Mouse (Mus musculus): ENCODE data around the gene Cdx2. TPM values are rescaled to one million over a fixed set of nuclear protein-coding genes. Genes with fewer than 3 reads are reported as not detected.

Gene Cdx2
- polyA plus RNA-seq, 1 experiment, result 0.15 TPM

DNA sequence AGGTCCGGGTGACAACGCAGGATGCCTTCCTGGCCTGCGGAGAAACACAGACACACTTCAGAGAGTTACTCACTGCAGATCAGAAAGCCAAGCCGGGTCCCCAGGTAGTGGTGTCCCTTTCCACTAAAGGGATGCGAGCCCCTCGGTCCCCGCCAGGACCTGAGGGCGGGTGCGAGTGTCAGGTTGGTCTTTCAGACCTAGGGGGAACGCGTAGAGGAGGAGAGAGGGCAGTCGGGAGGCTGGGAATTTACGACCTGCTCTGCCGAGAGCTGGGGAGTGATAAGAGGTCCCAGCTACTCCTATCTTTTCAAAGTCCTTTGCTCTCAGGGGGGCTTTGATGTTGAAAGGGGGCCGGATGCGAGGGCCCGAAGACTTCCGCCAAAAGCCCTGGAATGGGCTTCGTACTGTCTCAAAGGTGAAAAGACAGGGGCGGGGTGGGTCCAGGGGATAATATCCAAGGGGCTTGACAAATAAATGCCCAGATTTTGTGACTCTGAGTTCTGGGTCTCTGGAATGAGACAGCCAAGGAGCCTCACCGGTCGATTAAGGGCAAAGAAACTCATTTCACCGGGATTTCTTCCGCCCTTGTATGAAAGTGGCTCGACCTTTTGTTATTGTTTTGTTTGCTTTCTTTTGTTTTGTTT, 8.5 kb upstream of the Cdx2 start:
- DNase-seq (ENCODE audit: low read depth), result no peak

DNA sequence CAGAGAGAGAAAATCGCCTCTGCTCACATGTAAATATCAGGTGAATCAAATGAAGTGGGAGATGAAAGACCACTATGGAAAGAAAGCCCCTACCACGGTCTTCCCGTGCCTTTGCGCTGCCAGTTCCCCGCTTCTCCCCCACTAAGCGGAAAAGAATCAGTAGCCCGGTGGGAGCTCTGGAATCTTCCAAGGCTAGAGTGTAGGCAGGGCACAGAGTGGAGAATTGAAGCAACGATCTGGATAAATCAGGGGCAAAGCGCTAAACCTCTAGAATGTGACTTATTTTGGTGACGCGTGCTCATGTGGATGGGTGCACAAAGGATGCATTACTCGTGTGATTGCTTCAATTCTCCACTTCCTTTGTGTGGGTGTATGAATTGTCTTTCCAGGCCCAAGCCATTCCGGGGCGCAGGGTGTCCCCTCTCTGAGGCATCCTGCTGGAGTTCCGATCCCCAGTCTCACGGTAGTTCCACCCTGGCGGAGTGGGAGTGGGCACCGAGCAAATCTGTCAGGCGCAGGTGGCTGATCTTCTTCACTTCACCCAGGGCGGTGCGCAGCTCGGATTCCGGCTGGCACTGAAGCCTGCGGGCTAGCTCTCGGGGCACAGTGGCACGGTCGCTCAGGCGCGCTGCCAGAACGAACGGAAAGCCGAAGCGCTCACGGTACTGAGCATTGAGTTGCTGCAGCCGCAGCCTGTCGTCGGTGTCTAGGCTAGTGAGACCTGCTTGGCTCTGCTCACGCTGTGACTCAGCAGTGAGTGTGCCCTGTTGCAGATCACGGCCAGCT, 7.8 kb upstream of the Cdx2 start:
- no peak for DNase-seq (ENCODE audit: low read depth)

DNA sequence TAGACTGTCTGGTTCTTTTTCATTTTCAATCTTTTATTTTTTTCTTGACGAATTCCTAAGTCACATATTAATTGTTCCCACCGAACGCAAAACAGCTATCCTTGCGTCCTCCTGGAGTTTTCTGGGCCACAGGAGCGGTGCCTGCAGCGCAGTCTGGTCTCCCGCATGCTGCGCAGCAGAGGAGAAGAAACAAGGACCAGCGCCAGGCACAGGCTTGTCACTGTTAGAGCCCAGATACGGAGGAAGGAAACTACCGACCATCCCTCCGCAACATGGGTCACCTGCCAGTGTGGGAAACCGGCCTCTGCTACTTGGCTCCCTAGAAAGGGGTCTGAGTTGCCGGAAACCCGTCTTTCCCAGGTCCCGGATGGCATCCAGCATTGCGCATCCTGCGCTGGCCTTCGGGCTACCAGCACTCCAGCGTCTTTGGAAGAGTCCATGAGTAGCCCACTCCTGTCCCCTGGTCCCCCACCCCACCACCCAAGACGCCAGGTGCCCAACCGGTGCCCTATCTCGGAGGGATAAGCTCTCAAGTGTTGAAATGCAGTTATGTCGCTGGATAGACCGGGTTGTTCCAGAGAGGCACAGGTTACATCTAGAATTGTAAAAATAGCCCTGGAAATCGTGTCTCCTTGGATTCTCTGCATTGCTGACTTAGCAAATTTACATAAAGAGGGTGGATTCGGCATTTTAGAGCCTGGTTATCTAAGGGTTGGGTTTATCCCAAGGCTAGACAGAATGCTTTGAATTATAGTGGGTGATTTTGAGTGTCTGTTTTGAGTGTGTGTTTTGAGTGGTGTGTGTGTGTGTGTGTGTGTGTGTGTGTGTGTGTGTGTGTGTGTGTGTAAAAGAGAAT, 6.0 kb upstream of the Cdx2 start:
- DNase-seq (ENCODE audit: low read depth), result no peak

DNA sequence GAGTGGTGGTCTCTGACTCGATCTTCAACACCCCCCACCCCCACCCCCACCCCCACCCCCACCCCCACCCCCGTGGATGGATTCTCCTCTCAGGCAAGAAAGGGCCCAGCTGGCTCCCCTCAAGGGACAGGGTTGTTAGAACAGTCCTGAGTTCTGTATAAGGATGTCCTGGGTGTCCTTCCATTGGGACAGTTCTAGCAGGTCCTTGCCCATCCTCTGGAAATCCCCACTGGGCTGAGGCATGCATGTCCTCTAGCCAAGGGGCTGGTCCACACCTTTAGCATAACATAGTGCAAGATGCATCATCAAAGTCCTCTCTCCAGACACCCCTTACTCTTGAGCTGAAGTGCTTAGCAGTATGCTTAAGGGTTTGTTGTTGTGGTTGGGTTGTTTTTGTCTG, 2.7 kb upstream of the Cdx2 start:
- no peak for DNase-seq (ENCODE audit: low read depth)

DNA sequence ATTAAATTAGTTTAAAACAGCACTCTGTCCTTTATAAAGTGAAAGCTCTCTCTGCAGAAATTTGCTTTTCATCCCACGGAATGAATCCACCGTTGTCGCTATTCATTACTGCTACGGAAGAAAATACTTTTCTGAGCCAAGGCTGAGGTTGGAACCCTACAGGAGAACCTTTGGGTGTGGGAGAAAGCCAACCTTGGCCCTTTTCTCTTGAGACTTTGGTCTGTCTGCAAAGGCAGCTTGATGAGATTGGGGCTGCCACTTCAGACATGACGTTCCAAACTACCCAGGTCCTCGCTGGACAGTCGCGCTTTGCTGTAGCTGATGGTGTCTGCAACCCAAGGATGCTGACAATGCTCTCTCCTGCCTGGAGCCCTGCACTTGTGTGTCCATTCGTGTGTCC, 1.4 kb upstream of the Cdx2 start:
- DNase-seq (ENCODE audit: low read depth), result no peak

DNA sequence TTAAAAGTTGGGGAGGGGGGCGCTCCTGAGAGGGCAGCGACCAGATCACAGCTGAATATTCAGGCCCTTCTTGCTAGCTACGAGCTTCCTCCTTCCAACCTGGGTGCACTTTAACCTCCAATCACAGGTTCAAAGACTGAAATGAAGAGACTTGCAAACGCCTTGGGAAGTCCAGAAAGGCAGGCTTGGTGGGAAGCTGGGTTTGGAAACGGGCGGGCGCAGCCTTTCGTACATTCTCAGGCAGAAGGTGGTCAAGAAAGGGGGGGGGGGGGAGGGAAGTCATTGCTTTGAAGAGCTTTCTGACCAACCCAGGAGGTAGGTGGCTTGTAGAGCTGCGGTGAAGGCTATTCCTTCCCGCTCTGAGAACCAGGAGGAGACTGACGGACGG, 322 bp upstream of the Cdx2 start:
- no peak for DNase-seq (ENCODE audit: low read depth)

DNA sequence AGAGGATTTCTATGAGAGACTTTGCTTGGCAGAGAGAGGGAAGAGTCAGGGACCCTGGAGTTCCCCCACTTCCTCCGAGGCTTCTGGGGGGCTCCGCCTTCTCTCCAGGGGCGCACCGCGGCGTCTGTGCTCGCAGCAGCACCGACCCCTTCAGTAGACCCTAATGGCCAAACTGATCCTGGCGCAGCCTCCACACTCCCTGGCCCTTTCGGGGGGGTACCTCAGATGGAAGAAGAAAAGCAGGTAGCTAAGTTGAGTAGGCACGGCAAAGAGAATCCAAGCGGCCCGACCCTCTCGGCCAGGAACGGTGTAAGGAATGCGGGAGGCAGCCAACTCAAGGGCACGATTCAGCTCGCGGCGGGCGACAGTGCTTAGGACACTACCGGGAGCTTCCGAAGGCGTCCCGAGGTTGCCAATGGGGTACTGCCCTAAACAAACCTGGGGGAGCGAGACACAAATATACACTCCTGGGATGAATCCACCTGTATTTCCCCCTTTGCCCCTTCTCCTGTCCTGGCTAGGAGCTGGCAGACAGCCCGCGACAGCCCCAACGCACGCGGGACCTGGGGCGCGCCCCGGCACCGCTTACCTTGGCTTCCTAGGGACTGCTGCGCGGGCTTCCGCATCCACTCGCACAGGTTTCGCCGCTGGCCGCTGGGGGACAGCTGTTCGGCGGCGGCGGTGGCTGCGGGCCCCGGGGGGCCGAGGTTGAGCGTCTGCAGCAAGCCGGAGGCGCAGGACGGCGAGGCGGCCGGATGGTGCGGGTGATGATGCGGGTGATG, 1.0 kb downstream of the Cdx2 start:
- DNase-seq (ENCODE audit: low read depth), result no peak

DNA sequence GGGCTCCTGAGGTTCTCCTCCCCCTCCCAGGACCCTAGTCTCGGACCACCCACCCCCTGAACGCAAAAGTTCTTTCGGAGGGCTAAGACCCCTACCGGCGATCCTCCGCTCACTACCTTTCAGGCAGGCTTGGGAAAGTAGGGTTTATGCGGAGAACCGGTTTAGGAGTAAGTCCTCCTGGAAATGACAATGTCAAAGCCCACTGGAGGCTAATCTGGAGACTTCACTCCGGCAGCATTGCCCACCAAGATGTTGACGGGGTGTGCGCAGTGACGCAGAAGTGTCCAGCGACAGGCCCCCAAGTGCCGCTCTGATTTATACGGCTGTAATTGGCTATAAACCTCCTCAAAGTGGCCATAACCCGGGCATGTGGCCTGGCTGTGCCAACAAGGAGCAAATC, 1.9 kb downstream of the Cdx2 start:
- DNase-seq (ENCODE audit: low read depth), result no peak

DNA sequence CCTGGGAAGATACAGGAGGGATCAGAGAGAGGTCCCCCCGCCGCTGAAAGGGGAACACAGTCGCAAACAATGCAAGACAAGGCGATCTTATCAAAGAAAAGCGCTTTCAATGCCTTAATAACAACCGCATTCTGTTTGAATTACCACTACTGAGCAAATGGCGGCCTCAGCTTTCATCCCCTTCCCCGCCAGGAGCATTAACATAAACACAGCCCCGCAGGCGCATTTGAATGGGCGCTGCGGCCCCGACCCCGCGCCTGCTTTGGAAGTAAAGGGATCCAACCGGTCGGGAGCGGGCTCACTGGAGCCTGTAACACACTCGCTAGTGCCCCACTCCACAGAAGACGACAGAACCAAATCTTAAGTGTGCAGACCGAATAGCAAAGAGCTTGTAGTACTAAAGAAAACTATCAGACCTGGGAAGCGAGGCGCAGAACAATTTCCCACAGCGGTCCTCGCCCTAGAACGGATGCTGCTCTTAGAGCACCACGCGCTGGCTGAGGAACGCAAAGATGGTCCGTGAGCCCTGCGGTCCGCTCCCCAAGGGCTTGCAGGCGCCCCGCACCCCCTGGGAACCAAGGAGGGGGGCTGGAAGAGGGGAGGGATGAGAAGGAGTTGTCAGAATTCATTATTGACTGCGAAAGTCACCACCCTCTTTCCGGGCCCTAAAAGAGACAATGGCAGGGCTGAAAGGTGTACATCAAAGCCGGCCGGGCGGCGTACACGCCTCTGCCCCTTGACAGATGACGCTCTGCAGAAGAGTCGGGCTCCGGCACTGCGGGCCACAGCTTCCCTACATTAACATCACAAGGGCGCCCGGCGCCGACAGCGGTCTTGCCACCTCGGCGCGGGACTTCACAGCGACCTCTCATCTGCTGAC, 2.6 kb downstream of the Cdx2 start:
- no peak for DNase-seq (ENCODE audit: low read depth)

DNA sequence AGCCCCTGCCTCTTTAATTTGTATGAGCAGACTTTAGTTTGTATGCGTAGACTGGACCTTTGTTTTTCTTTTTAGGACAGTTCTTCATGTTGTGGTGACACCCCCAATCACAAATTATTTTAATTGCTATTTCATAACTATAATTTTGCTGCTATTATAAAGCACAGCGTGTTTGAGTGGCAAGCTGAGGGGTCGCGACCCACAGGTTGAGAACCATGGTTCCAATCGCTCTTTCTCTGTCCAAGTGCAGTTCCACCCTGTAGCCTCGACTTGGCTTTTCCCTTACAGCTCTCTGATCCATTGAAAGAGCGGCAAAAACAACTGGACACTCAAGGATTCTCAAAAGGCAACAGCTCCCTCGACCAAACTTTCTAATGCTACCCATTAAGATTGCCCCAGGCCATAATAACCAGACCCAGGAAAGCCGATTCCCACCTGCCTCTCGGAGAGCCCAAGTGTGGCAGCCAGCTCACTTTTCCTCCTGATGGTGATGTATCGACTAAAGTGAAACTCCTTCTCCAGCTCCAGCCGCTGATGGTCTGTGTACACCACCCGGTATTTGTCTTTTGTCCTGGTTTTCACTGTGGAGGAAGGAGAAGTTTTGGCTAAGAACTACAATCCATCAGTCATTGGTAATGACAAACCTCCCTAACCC, 4.2 kb downstream of the Cdx2 start:
- DNase-seq (ENCODE audit: low read depth), result no peak

DNA sequence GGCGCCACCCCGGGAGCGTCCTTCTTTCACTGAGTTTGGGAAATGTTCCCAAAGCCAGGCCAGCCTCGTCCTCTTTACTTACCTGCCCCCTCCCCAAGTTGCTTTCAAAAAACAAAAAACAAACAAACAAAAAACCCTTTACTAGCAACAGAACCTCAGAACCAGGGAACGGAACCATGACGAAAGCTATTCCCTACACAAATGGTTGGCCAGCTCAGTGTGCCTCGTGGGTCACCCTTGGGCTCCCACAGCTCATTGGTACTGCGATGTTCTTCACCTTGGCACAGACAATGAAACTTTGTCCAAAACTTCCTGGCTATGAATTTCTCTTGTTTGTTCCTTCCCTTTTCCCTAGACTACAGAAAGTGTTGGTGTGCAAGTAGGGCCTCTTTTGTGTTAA, 4.9 kb downstream of the Cdx2 start:
- DNase-seq (ENCODE audit: low read depth), result no peak

DNA sequence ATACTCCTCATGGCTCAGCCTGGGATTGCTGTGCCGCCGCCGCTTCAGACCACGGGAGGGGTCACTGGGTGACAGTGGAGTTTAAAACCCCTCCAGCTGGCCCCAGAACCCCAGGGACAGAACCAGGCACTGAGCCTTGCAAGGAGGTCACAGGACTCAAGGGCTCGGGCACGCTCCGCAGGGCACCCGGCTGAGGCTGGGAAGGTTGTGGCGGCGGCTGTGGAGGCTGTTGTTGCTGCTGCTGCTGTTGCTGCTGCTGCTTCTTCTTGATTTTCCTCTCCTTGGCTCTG, 5.3 kb downstream of the Cdx2 start:
- no peak for DNase-seq (ENCODE audit: low read depth)

DNA sequence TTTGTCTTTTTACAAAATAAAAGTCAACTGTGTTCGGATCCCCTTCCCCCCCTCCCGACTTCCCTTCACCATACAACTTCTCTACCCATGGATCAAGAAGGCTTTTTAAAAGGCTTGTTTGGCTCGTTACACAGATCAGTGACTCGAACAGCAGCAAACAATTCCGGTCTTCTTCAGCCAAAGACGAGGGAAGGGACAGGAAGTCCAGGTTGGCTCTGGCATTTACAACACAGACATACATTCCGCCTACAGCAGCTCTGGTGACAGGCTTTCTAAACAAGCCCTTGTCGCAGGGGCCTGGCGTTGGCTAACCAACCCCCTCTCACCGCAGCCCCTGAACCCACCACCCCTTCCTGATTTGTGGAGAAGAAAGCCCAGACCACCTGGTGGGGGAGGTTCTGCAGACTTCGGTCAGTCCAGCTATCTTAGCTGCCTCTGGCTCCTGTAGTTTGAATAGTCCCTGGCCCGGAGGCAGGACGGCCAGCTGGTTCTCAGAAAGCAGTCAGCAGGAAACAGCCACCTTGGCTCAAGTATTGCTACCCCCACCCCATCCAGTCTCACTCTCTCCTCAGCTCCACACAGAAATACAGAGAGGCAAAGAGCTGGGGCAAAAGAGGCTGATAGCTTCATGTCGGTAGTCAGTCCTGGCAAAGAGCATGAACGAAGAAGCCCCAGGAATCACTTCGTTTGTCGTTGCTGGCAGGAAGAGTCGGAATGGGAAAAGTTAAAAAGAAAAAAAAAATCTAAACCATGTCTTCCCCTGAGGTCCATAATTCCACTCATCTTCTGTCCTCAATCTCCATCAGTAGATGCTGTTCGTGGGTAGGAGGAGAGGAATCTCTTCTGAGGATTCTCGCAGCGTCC, 5.9 kb downstream of the Cdx2 start:
- DNase-seq (ENCODE audit: low read depth), result no peak

DNA sequence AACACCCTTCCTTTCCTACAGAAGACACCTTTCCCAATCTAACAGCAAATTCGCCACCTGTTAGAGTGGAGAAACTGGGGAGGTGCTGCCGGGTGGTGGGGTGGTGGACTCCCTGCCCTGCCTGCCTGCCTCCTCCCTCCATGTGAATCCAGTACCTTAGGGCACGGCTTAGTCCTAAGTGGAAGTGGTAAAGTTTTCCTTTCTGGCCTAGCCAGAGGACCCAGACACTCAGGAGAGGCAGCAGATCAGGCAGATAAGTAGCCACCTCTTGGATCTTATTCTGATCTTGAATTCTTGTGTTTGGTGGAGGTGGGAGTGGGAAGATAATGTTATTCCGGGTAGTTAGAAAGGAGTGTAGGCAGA, 7.1 kb downstream of the Cdx2 start:
- DNase-seq (ENCODE audit: low read depth), result no peak

DNA sequence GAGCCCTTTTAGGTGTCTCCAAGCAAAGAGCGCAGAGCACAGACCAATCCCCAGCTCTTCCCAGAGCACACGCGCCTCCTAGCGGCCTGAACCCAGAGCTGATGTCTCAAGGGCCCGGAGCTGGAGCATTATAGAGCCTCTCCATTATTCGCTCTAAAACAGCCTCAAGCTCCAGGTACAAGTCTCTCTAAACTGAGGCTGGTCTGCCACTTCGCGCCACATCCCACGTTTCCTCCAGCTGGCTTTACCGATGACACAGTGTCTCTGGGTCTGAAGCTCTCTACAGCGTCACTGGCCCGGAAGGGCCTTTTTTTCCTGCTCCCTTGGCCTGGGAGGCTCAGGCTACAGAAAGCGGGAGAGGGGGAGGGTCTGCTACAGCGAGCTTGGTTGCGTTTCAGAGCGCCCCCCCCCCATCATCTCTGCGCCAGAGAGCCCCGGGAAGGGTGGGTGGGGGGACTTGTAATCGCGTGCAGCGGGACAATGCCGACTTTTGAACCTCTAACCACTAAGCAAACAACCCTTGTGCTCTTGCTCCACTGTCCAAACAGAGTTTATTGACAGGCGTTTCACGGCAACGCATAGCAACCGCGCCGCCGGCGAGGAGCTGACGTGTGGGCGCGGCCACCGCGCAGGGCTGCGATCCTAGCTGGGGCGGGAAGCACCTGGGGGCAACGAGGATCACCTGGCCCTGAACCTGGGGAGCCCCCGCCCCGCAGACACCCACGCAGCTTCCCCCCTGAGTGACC, 7.6 kb downstream of the Cdx2 start:
- DNase-seq (ENCODE audit: low read depth), result no peak

DNA sequence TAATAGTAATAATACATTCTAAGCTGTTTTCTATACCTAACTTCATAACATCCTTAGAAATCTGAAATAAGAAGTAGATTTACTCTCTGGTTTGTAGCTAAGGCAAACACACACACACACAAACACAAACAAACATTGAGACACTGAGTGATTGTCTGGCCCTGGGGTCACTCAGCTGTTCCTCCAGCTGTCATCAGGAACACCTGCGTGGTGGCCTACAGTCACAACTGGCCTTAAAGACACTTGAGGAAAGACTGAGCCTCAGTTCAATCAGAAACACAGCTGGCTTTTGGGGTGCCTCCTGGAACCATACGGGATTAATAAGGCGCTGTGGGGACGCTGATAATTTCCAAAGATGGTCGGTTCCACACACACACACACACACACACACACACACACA, 9.8 kb downstream of the Cdx2 start:
- no peak for DNase-seq (ENCODE audit: low read depth)

DNA sequence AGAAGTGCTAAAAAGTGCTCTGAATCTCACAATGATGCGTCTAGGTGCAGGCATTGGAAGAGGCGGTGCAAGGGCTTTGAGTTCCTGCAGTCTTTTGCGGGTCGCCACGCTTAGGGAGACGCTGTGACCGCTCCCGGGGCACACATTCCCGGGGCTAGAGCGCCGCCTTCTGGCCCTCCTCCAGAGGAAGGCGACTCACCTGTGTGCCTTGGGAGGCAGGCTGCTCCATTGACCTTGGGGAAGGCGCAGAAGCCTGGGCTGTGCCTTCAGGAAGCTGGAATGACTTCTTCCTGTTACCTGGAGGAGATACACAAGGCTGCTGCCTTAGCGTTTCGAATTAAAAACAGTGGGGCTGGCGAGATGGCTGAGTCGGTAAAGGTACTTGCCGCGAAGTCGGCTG, 12.9 kb downstream of the Cdx2 start:
- DNase-seq (ENCODE audit: low read depth), result no peak

DNA sequence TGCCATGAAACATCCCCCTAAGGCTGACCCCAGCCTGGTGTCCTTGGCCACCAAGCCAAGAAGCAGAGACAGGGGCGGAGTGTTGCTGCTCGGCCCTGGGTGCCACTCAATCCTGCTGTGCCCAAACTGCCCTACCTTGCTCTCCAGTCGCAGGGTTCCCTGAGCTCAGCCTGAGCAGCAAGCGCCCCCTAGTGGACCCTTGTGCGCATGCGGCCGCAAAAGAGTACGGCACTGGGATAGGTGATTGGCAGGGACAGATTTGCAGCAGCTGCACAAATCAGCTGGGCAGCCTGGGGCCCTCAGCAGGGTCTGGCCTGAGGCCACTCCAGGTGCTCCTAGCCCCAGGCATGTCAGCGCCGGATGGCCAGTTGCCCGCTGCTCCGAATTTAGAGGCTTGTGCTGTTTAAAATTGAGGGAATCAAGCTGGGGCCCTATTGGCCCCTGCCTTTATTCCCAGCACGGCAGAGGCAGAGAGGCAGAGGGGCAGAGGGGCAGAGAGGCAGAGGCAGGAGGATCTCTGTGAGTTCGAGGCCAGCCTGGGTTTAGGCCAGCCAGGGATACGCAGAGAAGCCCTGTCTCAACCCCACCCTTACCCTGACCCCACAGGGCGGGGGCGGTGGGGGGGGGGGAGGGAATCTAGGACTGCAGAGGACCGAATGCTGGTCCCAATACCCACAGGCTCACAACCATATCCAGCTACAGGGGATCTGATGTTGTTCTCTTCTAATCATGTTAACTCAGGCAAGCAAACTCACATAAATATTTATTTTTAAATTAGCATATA, 13.8 kb downstream of the Cdx2 start:
- DNase-seq (ENCODE audit: low read depth), result no peak

Measured in gonadal fat pad, adult 2 months (tissue).